Mouse (Mus musculus) ES-E14 (cell line): Measurements from ENCODE around the gene Aak1.

ENCODE experiments used
- CHD2 ChIP-seq: IDR thresholded peaks from 2 replicates; pipeline ENCODE4 v1.6.1; 2014; ENCODE audit warnings: mild to moderate bottlenecking, low read depth, low read length, inconsistent platforms
- ZNF384 ChIP-seq: IDR thresholded peaks from 2 replicates; pipeline ENCODE4 v1.6.1; 2012; ENCODE audit warnings: low read depth, low read length, inconsistent platforms

DNA sequence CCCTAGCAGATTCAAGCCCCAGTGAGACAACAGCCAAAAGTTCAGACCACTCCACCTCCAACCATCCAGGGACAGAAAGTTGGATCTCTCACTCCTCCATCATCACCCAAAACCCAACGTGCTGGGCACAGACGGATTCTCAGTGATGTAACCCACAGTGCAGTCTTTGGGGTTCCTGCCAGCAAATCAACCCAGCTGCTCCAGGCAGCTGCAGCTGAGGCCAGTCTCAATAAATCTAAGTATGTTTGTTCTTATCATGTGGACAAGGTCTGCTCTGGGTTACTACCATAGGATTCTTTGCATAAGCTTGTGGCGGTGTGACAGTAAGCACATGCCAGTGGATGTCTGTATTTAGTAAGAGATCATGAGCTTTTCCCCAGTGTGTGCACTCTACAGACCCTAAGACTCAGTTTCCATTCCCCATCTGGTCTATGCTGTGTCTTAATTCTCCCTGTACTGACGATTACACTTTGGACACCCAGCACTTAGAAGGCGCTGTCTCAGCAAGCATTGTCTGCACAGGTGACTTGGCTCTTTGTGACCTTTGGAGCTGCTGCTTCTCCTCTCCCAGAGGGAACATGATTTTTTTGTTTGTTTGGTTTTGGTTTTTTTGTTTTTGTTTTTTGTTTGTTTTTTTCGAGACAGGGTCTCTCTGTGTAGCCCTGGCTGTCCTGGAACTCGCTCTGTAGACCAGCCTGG lies 114.8 kb downstream of the Aak1 start:
- TF ChIP-seq ZNF384 = no peak
- no peak for TF ChIP-seq CHD2
